Mouse (Mus musculus): ENCODE measurements around the gene Tuba1c. TPM values are rescaled to one million over a fixed set of nuclear protein-coding genes. Genes with fewer than 3 reads are reported as not detected.

The Tuba1c gene
- total and polyA plus RNA-seq, 3 experiments, result 129 to 163 TPM; not detected in 1

DNA sequence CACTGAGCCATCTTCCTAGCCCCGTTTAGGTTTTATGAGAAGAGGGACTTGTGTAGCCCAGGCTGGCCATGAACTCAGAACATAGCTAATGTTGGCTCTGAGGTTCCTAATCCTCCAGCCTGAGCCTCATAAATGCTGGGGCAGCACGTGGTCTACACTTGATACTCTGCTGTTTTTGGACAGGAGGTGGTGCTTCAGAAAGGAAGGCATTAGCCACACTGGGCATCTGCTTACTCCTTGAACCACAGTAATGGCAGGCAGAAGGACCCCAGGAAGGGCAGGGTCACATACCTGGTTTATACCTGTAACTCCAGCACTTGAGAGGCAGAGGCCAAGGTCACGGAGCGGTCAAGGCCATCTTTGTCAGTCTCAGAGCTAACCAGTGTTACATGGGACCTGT is 11.1 kb upstream of the Tuba1c start:
- DNase-seq (ENCODE audit: low read depth, low spot score), result no peak
- no peaks in the 10 kb centered on the region for H3K4me1 ChIP-seq (ENCODE audit: control insufficient read depth in 1 of 2, insufficient read depth in 2 of 2, low read length in 2 of 2)
- H3K79me2 ChIP-seq (ENCODE audit: control insufficient read depth, insufficient read depth, low read length, poor library complexity), result no peaks in the 10 kb centered on the region
- H3K4me3 ChIP-seq (ENCODE audit: control insufficient read depth in 1 of 2, insufficient read depth in 1 of 2, low read depth in 2 of 2, low read length in 2 of 2), result no peak overlapping the region
- H3K9me3 ChIP-seq (replicated peaks; ENCODE audit: insufficient read depth, low read length), result no peaks in the 10 kb centered on the region
- no peak overlapping the region for H3K9ac ChIP-seq (ENCODE audit: control insufficient read depth, low read depth, low read length, poor library complexity, severe bottlenecking)
- H3K27me3 ChIP-seq (ENCODE audit: control insufficient read depth in 1 of 2, insufficient read depth in 2 of 2, low read length in 2 of 2), result peaks cover 0 to 3% of the 10 kb centered on the region in 2 experiments; a peak in 3 of 4 replicates
- no peak overlapping the region for H3K27ac ChIP-seq (ENCODE audit: control insufficient read depth, low read depth, low read length)
- TF ChIP-seq ZC3H11A (IDR thresholded peaks at IDR 0.05; ENCODE audit: low read depth, low read length) (no peak), MYC (IDR thresholded peaks at IDR 0.05; ENCODE audit: low read depth, low read length) (no peak), SMC3 (IDR thresholded peaks at IDR 0.05; ENCODE audit: low read depth, low read length) (no peak), USF2 (IDR thresholded peaks at IDR 0.05; ENCODE audit: borderline replicate concordance in 1 of 2, insufficient read depth in 1 of 2, low read depth in 1 of 2, low read length in 2 of 2) (no peak), GABPA (IDR thresholded peaks at IDR 0.05; ENCODE audit: low read depth, low read length) (no peak), MXI1 (IDR thresholded peaks at IDR 0.05; ENCODE audit: low read depth, low read length) (no peak), RAD21 (IDR thresholded peaks at IDR 0.05; ENCODE audit: low read depth, low read length) (no peak), USF1 (IDR thresholded peaks at IDR 0.05; ENCODE audit: low read depth, low read length) (no peak), MAZ (IDR thresholded peaks at IDR 0.05; ENCODE audit: low read depth, low read length) (no peak), TAL1 (IDR thresholded peaks at IDR 0.05; ENCODE audit: low read length) (no peak), POLR2AphosphoS2 (IDR thresholded peaks at IDR 0.05; ENCODE audit: low read length) (no peak), UBTF (IDR thresholded peaks at IDR 0.05; ENCODE audit: borderline replicate concordance, insufficient read depth, low read depth, low read length) (no peak), NELFE (IDR thresholded peaks at IDR 0.05; ENCODE audit: low read depth, low read length) (no peak)
- no peaks in the 10 kb centered on the region for H3K36me3 ChIP-seq (ENCODE audit: control insufficient read depth in 1 of 2, insufficient read depth in 2 of 2, low read length in 2 of 2)

DNA sequence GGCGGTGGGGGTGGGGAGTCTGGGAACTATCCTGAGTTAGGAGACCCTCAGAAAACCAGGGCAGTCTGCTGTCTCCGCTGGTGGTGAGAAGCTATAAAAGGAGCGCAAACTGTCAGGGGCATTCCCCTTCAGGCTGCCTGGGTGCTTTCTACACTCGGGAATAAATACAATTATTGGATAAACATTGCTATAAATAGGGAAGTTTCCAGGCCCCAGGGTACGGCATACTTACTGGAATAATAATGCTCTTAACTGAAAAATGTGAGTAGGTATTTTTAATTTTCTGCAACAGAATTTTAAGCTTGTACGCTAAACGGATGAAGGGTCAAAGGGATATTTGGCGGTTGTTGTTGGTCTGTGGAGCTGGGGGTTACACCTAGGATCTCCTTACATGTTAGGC is 10.3 kb upstream of the Tuba1c start:
- no peak overlapping the region for H3K9ac ChIP-seq (ENCODE audit: control insufficient read depth, low read depth, low read length, poor library complexity, severe bottlenecking)
- no peak overlapping the region for H3K27ac ChIP-seq (ENCODE audit: control insufficient read depth, low read depth, low read length)
- H3K36me3 ChIP-seq (ENCODE audit: control insufficient read depth in 1 of 2, insufficient read depth in 2 of 2, low read length in 2 of 2), result no peaks in the 10 kb centered on the region
- no peaks in the 10 kb centered on the region for H3K79me2 ChIP-seq (ENCODE audit: control insufficient read depth, insufficient read depth, low read length, poor library complexity)
- no peak for DNase-seq (ENCODE audit: low read depth, low spot score)
- no peaks in the 10 kb centered on the region; a peak in 1 of 4 replicates for H3K27me3 ChIP-seq (ENCODE audit: control insufficient read depth in 1 of 2, insufficient read depth in 2 of 2, low read length in 2 of 2)
- no peaks in the 10 kb centered on the region for H3K4me1 ChIP-seq (ENCODE audit: control insufficient read depth in 1 of 2, insufficient read depth in 2 of 2, low read length in 2 of 2)
- no peak for TF ChIP-seq CTCF (IDR thresholded peaks at IDR 0.05 in 2 of 3, conservative IDR thresholded peaks at IDR 0.05 in 1 of 3; ENCODE audit: control insufficient read depth in 1 of 3, insufficient read depth in 1 of 3, low read depth in 2 of 3, low read length in 3 of 3, poor library complexity in 1 of 3, severe bottlenecking in 1 of 3)
- TF ChIP-seq ZMIZ1 (IDR thresholded peaks at IDR 0.05; ENCODE audit: low read depth, low read length), result no peak
- TF ChIP-seq MAFK (IDR thresholded peaks at IDR 0.05; ENCODE audit: borderline replicate concordance, low read depth, low read length), result no peak
- no peak for TF ChIP-seq HCFC1 (IDR thresholded peaks at IDR 0.05; ENCODE audit: low read depth, low read length)
- TF ChIP-seq UBTF (IDR thresholded peaks at IDR 0.05; ENCODE audit: borderline replicate concordance, insufficient read depth, low read depth, low read length), result no peak
- TF ChIP-seq MAX (IDR thresholded peaks at IDR 0.05; ENCODE audit: low read length), result no peak
- no peak for TF ChIP-seq ELF1 (IDR thresholded peaks at IDR 0.05; ENCODE audit: low read depth, low read length)
- no peak for TF ChIP-seq E2F4 (IDR thresholded peaks at IDR 0.05; ENCODE audit: borderline replicate concordance, low read depth, low read length)
- no peak for TF ChIP-seq CHD2 (IDR thresholded peaks at IDR 0.05; ENCODE audit: low read length)
- no peak for TF ChIP-seq POLR2AphosphoS2 (IDR thresholded peaks at IDR 0.05; ENCODE audit: low read length)
- no peak for TF ChIP-seq MXI1 (IDR thresholded peaks at IDR 0.05; ENCODE audit: low read depth, low read length)
- no peak for TF ChIP-seq CHD1 (IDR thresholded peaks at IDR 0.05; ENCODE audit: low read depth, low read length)
- no peak for TF ChIP-seq ZNF384 (IDR thresholded peaks at IDR 0.05; ENCODE audit: low read depth, low read length)
- TF ChIP-seq ZC3H11A (IDR thresholded peaks at IDR 0.05; ENCODE audit: low read depth, low read length), result no peak
- no peak for TF ChIP-seq SIN3A (IDR thresholded peaks at IDR 0.05; ENCODE audit: low read length)
- TF ChIP-seq TAL1 (IDR thresholded peaks at IDR 0.05; ENCODE audit: low read length), result no peak
- TF ChIP-seq POLR2A (IDR thresholded peaks at IDR 0.05; ENCODE audit: control insufficient read depth in 1 of 2, insufficient read depth in 1 of 2, low read depth in 1 of 2, low read length in 2 of 2, poor library complexity in 1 of 2), result no peak
- TF ChIP-seq GABPA (IDR thresholded peaks at IDR 0.05; ENCODE audit: low read depth, low read length), result no peak
- H3K9me3 ChIP-seq (replicated peaks; ENCODE audit: insufficient read depth, low read length), result no peaks in the 10 kb centered on the region
- no peak overlapping the region for H3K4me3 ChIP-seq (ENCODE audit: control insufficient read depth in 1 of 2, insufficient read depth in 1 of 2, low read depth in 2 of 2, low read length in 2 of 2)
